Mouse (Mus musculus) brain, embryonic 14.5 days (tissue): ENCODE results near the gene Pacs2.

ENCODE experiments used
- CTCF ChIP-seq: fragments of 200-500 bp; IDR thresholded peaks from 2 replicates; pipeline ENCODE4 v1.5.1; 2012; ENCODE audit warnings: inconsistent platforms, mild to moderate bottlenecking, moderate library complexity, borderline replicate concordance; ENCODE audit not compliant: insufficient read depth, insufficient read length; ENCODE audit errors: extremely low read depth
- POLR2A ChIP-seq: fragments of 200-500 bp; IDR thresholded peaks from 2 replicates; pipeline ENCODE4 v1.6.1; 2012; ENCODE audit warnings: mild to moderate bottlenecking, inconsistent platforms, borderline replicate concordance; ENCODE audit not compliant: poor library complexity, insufficient read depth, insufficient read length, severe bottlenecking; ENCODE audit errors: extremely low read depth

- TF ChIP-seq CTCF, result no peak
- TF ChIP-seq POLR2A, result no peak
Measured at GRCm38 (mm10) chr12:113060178-113060577, 45.9 kb downstream of the Pacs2 start.
